Comparison of ENCODE assay signal across 19 mouse cellular contexts in genomic region chr2:91465934-91466333, GRCm38 (mm10). TPM values are rescaled to one million over a fixed set of nuclear protein-coding genes. Genes with fewer than 3 reads are reported as not detected.
DNase-seq lines count a peak whose midpoint lies in the region; ATAC-seq and TF ChIP-seq lines count a peak whose summit lies in the region.
"Had no signal": no experiment of that assay in that cellular context is flagged by ENCODE, and none has a peak within 500 bp of the region (broad histone marks: within the 10 kb centered on the region; RNA-seq: fewer than 3 reads in every experiment).

No protein-coding gene starts in this region.

- H3K4me2 ChIP-seq in kidney, embryonic 16.5 days (replicated peaks; ENCODE audit: low read depth, low read length): no peak overlapping the region
- H3K4me2 ChIP-seq in intestine, embryonic 15.5 days (replicated peaks): no peak overlapping the region
- no peak overlapping the region for H3K4me2 ChIP-seq in intestine, postnatal 0 days (replicated peaks; ENCODE audit: low read depth)
- H3K4me2 ChIP-seq: forebrain, embryonic 13.5 days; heart, embryonic 11.5 days; heart, embryonic 15.5 days; hindbrain, embryonic 13.5 days had no signal

- H3K27me3 ChIP-seq in kidney, adult 2 months (replicated peaks; ENCODE audit: control insufficient read depth, insufficient read depth, low read length): no peaks in the 10 kb centered on the region
- H3K27me3 ChIP-seq in kidney, embryonic 16.5 days (ENCODE audit: insufficient read depth, low read length): no peaks in the 10 kb centered on the region
- H3K27me3 ChIP-seq in intestine, embryonic 15.5 days (replicated peaks): no peaks in the 10 kb centered on the region
- H3K27me3 ChIP-seq in intestine, postnatal 0 days (replicated peaks; ENCODE audit: control insufficient read depth, insufficient read depth, low read length): no peaks in the 10 kb centered on the region
- H3K27me3 ChIP-seq: heart, embryonic 15.5 days; hindbrain, embryonic 13.5 days had no signal

- H3K4me1 ChIP-seq in kidney, adult 2 months (ENCODE audit: control insufficient read depth, insufficient read depth, low read length): peaks cover 5% of the 10 kb centered on the region; the same call in 1 of the 2 replicates
- peaks cover 36% of the 10 kb centered on the region for H3K4me1 ChIP-seq in kidney, embryonic 16.5 days (ENCODE audit: insufficient read depth, low read length)
- peaks cover 29% of the 10 kb centered on the region for H3K4me1 ChIP-seq in intestine, embryonic 15.5 days (replicated peaks)
- peaks cover 3% of the 10 kb centered on the region for H3K4me1 ChIP-seq in intestine, postnatal 0 days (replicated peaks; ENCODE audit: control insufficient read depth, insufficient read depth, low read length)

- H3K4me3 ChIP-seq in kidney, adult 2 months (ENCODE audit: insufficient read depth, low read depth, low read length): no peak overlapping the region
- no peak overlapping the region for H3K4me3 ChIP-seq in kidney, embryonic 16.5 days (ENCODE audit: low read length)
- no peak overlapping the region for H3K4me3 ChIP-seq in intestine, embryonic 15.5 days (replicated peaks)
- H3K4me3 ChIP-seq in intestine, postnatal 0 days (ENCODE audit: low read depth, low read length): no peak overlapping the region
- H3K4me3 ChIP-seq: forebrain, embryonic 13.5 days; heart, adult 2 months; heart, embryonic 15.5 days; hindbrain, embryonic 13.5 days had no signal

- no peak for ATAC-seq in kidney, embryonic 16.5 days (ENCODE audit: low FRiP score, low TSS enrichment)
- peak; percentile 77 for ATAC-seq in intestine, embryonic 15.5 days
- ATAC-seq in intestine, postnatal 0 days: peak; percentile 87
- ATAC-seq: forebrain, embryonic 13.5 days; forebrain, postnatal 0 days had no signal

- H3K9ac ChIP-seq in kidney, embryonic 16.5 days (replicated peaks; ENCODE audit: low read length): no peak overlapping the region
- no peak overlapping the region for H3K9ac ChIP-seq in intestine, embryonic 15.5 days
- no peak overlapping the region for H3K9ac ChIP-seq in intestine, postnatal 0 days (ENCODE audit: low read depth, low read length)
- H3K9ac ChIP-seq: forebrain, embryonic 13.5 days; forebrain, postnatal 0 days; heart, embryonic 15.5 days; hindbrain, embryonic 13.5 days had no signal

- TF ChIP-seq POLR2A in kidney, adult 2 months (IDR thresholded peaks at IDR 0.05; ENCODE audit: low read depth, low read length): no peak

- WGBS in kidney, adult 2 months: 62% methylated on average over 3 of the region's 3 CpGs
- 77% methylated on average over 3 of the region's 3 CpGs for WGBS in kidney, embryonic 16.5 days
- WGBS in intestine, embryonic 15.5 days: 77% methylated on average over 3 of the region's 3 CpGs
- WGBS in intestine, postnatal 0 days: 57% methylated on average over 3 of the region's 3 CpGs

- TF ChIP-seq CTCF in kidney, adult 2 months (conservative IDR thresholded peaks at IDR 0.05; ENCODE audit: insufficient read depth, insufficient read length, low read depth, low read length): no peak
- TF ChIP-seq CTCF in intestine, postnatal 0 days (IDR thresholded peaks at IDR 0.05; ENCODE audit: low read depth): no peak

- DNase-seq in kidney, adult 2 months: peak; percentile 59
- DNase-seq in yolk sac, embryonic 10.5 days (ENCODE audit: low spot score): peak; percentile 40
- DNase-seq in embryo, embryonic 9.5 days (ENCODE audit: extremely low spot score): no peak
- DNase-seq: adrenal gland, adult 2 months; adrenal gland, postnatal 25 days; cerebellum, adult 2 months; cerebellum, postnatal 10 days; embryo, embryonic 11 days; forebrain, postnatal 0 days; gastrocnemius, postnatal 14 days; heart, adult 2 months; heart, postnatal 14 days had no signal

- H3K27ac ChIP-seq in kidney, adult 2 months (ENCODE audit: insufficient read depth, low read depth, low read length): no peak overlapping the region
- H3K27ac ChIP-seq in kidney, embryonic 16.5 days (ENCODE audit: low read length): no peak overlapping the region
- no peak overlapping the region for H3K27ac ChIP-seq in intestine, embryonic 15.5 days
- H3K27ac ChIP-seq in intestine, postnatal 0 days (ENCODE audit: low read depth, low read length): peak overlapping the region; percentile 77
- H3K27ac ChIP-seq: forebrain, embryonic 13.5 days; heart, adult 2 months; heart, embryonic 15.5 days; hindbrain, embryonic 13.5 days had no signal

- H3K36me3 ChIP-seq in kidney, adult 2 months (ENCODE audit: control insufficient read depth, insufficient read depth, low read length): no peaks in the 10 kb centered on the region
- H3K36me3 ChIP-seq in kidney, embryonic 16.5 days (ENCODE audit: insufficient read depth, low read length): no peaks in the 10 kb centered on the region
- H3K36me3 ChIP-seq in intestine, embryonic 15.5 days: no peaks in the 10 kb centered on the region
- peaks cover 2% of the 10 kb centered on the region; the same call in 1 of the 2 replicates for H3K36me3 ChIP-seq in intestine, postnatal 0 days (ENCODE audit: control insufficient read depth, insufficient read depth)
- H3K36me3 ChIP-seq: heart, embryonic 15.5 days; hindbrain, embryonic 13.5 days had no signal

- no peaks in the 10 kb centered on the region for H3K9me3 ChIP-seq in kidney, embryonic 16.5 days (ENCODE audit: low read length)
- H3K9me3 ChIP-seq in intestine, embryonic 15.5 days: no peaks in the 10 kb centered on the region
- H3K9me3 ChIP-seq in intestine, postnatal 0 days (ENCODE audit: control insufficient read depth): no peaks in the 10 kb centered on the region
- H3K9me3 ChIP-seq: forebrain, embryonic 13.5 days; heart, embryonic 15.5 days; hindbrain, embryonic 13.5 days had no signal

RNA-seq across cellular contexts. Expression of gene Lrp4, which starts 8.6 kb away (rescaled TPM):
- polyA plus RNA-seq in kidney, adult 2 months (2012; rRNA removed): 8.6 and 10.3 TPM in 2 replicates
- polyA plus RNA-seq in kidney, embryonic 16.5 days (2015; fragmentation: Nextera tagmentation; extraction: Ambion mirVana): 7.6 and 9.0 TPM in 2 replicates
- 8.7 and 9.2 TPM in 2 replicates for polyA plus RNA-seq in intestine, embryonic 15.5 days (2015; fragmentation: Nextera tagmentation; extraction: Ambion mirVana)
- 4.9 and 5.4 TPM in 2 replicates for polyA plus RNA-seq in intestine, postnatal 0 days (2015; fragmentation: Nextera tagmentation; extraction: Ambion mirVana)

RNA-seq across cellular contexts. Expression of gene 1110051M20Rik, which starts 21.4 kb away (rescaled TPM):
- polyA plus RNA-seq in kidney, adult 2 months (2012; rRNA removed): 35.0 and 36.7 TPM in 2 replicates
- 66.9 and 68.9 TPM in 2 replicates for polyA plus RNA-seq in kidney, embryonic 16.5 days (2015; fragmentation: Nextera tagmentation; extraction: Ambion mirVana)
- polyA plus RNA-seq in intestine, embryonic 15.5 days (2015; fragmentation: Nextera tagmentation; extraction: Ambion mirVana): 36.3 and 38.6 TPM in 2 replicates
- polyA plus RNA-seq in intestine, postnatal 0 days (2015; fragmentation: Nextera tagmentation; extraction: Ambion mirVana): 13.5 and 15.6 TPM in 2 replicates
